Mouse (Mus musculus) embryonic fibroblast, embryonic 13.5 days (primary cell): ENCODE measurements at regions not wholly inside any gene's neighbourhood (a gene's known extent, or its start where the extent isn't known, plus 50 kb on each side); places are given as distances from the start of the nearest gene placed in this dataset.

Experiments used
- H3K27ac ChIP-seq: 2 replicates; pipeline ENCODE4 v1.5.1; 2012; ENCODE audit warnings: low read length, control low read depth, inconsistent platforms; ENCODE audit not compliant: insufficient read depth
- H3K4me1 ChIP-seq: 2 replicates; pipeline ENCODE4 v1.6.1; 2011; ENCODE audit warnings: low read length; ENCODE audit not compliant: control insufficient read depth, insufficient read depth
- H3K4me3 ChIP-seq: 2 replicates; pipeline ENCODE4 v1.5.1; 2011; ENCODE audit warnings: mild to moderate bottlenecking, control low read depth, low read length; ENCODE audit not compliant: insufficient read depth
- CTCF ChIP-seq: IDR thresholded peaks from 2 replicates; pipeline ENCODE4 v1.5.1; 2011; ENCODE audit warnings: mild to moderate bottlenecking, control low read depth, low read length, moderate library complexity, borderline replicate concordance; ENCODE audit not compliant: insufficient read depth
- POLR2A ChIP-seq: IDR thresholded peaks from 2 replicates; pipeline ENCODE4 v1.6.1; 2011; ENCODE audit warnings: low read depth, mild to moderate bottlenecking, control low read depth, low read length, moderate library complexity

DNA sequence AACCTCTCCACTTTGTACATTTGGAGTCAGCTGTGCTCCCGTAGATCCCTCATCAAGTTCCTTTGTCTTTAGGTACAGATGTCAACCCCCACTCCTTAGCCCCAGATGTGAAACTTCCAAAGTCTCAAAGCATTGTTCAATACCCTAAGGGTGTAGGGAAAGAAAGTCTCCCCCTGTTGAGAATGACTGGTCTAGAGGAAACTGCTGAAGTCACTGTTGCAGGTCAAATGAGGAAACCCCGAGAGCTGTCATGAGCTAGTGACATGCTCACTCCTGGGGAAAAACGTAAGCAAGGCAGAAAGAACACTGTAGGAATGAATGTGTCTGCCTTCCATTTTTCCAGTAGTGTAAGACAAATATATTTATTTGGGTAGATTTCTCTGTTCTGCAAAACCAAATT is 74.8 kb upstream of the Ralgapa2 start:
- Histone ChIP-seq H3K4me1 (no peaks in the 10 kb centered on the region; the same call in 1 of the 2 replicates), H3K4me3 (no peak overlapping the region)

GRCm38 (mm10) chr2:146589860-146590259 is 77.7 kb upstream of the Ralgapa2 start:
- no peaks in the 10 kb centered on the region for H3K4me1 ChIP-seq
- no peak overlapping the region for H3K27ac ChIP-seq
- TF ChIP-seq POLR2A (no peak), CTCF (no peak)
- H3K4me3 ChIP-seq: no peak overlapping the region

More for the DNA sequence above, 74.8 kb upstream of the Ralgapa2 start:
- TF ChIP-seq CTCF (no peak), POLR2A (no peak)
- no peak overlapping the region for H3K27ac ChIP-seq

DNA sequence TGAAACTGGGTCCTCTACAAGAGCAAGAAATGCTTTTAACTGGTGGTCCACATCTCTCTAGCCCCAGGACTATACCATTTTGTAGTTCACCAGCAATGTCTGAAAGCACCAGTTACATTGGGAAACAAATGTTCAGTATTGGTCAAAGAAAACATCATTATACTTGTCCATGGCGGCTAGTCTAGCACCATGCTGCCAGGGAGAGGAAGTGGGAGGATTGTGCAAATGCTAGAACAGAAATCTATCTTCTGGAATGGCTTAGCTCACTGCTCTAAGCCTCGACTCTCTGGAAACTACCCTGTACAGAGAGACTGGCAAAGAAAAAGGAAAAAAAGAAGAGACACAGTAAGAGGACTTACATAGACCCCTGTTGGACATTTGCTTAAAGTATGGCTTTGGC is 81.1 kb upstream of the Ralgapa2 start:
- H3K27ac ChIP-seq: no peak overlapping the region
- H3K4me1 ChIP-seq: no peaks in the 10 kb centered on the region
- H3K4me3 ChIP-seq: no peak overlapping the region
- TF ChIP-seq CTCF (no peak), POLR2A (no peak)

DNA sequence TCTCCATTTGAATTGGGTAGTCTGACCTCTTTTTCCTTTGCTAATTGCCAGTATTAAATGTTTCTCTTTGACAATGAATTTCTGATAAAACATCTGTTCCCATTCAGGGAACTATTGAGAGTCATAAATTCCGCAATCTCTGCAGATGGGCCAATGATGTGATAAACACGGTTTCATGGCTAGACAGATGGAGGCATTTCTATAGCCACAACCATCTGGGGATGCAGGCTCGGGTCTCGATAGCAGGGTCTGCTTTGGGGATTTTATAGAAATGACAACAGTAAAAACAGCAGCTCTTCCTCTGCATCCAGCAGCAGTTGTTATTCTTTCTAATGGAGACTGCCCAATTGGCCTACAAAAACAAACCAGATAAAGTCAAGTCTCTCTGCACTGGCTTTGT is 82.1 kb upstream of the Ralgapa2 start:
- Histone ChIP-seq H3K4me1 (no peaks in the 10 kb centered on the region), H3K27ac (no peak overlapping the region), H3K4me3 (no peak overlapping the region)
- TF ChIP-seq POLR2A: no peak
- no peak for TF ChIP-seq CTCF

DNA sequence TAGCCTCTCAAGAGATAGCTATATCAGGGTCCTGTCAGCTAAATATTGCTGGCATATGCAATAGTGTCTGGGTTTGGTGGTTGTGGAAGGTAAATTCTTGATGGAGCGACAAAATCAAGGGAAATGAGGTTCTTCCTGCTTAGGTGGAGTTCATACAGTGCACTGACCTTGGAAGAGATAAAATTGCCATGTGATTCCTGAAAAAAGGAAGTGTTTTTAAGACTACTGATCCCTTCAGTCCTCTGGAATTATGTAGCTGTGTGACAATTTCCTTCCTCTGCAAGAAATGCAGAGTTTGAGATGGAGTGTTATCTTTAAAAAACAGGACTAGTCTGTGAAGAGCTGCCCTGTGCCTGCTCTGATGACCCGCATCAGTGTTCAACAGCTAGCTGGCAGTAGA is 83.5 kb upstream of the Ralgapa2 start:
- H3K27ac ChIP-seq: no peak overlapping the region
- no peak overlapping the region for H3K4me3 ChIP-seq
- TF ChIP-seq CTCF: no peak
- no peaks in the 10 kb centered on the region for H3K4me1 ChIP-seq

DNA sequence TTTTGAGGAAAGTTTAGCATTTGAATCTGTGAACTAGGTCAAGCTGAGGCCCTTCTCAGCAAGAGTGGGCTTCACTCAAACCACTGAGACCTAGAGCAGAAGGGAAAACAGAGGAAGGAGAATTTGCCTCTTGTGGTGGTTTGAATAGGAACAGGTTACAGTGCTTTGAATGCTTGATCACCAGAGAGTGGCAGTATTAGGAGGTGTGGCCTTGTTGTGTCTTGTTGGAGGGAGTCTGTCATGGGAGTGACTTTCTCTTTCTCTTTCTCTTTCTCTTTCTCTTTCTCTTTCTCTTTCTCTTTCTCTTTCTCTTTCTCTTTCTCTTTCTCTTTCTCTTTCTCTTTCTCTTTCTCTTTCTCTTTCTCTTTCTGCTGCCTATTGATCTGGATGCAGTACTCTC is 94.0 kb upstream of the Ralgapa2 start:
- TF ChIP-seq POLR2A (no peak), CTCF (no peak)
- Histone ChIP-seq H3K4me1 (no peaks in the 10 kb centered on the region), H3K27ac (no peak overlapping the region), H3K4me3 (no peak overlapping the region)

DNA sequence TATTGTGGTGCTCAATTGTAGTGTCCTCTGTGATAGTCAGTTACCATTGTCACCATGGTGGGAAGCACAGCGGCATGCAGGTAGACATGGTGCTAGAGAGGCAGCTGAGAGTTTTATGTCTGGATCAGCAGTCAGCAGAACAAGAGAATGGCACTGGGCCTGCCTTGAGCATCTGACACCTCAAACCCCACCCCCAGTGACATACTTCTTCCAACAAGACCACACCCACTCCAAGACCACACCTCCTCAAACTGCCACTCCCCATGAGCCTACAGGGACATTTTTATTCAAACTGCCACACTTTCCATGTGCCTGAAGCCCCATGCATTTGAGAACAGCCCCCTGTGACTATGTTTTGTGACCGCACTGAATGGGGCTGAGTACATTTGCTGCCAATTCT is 98.8 kb upstream of the Ralgapa2 start:
- TF ChIP-seq CTCF: no peak
- Histone ChIP-seq H3K4me1 (no peaks in the 10 kb centered on the region), H3K4me3 (no peak overlapping the region)

GRCm38 (mm10) chr2:146611886-146612521 is 99.9 kb upstream of the Ralgapa2 start:
- TF ChIP-seq CTCF (peak; percentile 64), POLR2A (no peak)

More for the DNA sequence above, 98.8 kb upstream of the Ralgapa2 start:
- no peak overlapping the region for H3K27ac ChIP-seq

DNA sequence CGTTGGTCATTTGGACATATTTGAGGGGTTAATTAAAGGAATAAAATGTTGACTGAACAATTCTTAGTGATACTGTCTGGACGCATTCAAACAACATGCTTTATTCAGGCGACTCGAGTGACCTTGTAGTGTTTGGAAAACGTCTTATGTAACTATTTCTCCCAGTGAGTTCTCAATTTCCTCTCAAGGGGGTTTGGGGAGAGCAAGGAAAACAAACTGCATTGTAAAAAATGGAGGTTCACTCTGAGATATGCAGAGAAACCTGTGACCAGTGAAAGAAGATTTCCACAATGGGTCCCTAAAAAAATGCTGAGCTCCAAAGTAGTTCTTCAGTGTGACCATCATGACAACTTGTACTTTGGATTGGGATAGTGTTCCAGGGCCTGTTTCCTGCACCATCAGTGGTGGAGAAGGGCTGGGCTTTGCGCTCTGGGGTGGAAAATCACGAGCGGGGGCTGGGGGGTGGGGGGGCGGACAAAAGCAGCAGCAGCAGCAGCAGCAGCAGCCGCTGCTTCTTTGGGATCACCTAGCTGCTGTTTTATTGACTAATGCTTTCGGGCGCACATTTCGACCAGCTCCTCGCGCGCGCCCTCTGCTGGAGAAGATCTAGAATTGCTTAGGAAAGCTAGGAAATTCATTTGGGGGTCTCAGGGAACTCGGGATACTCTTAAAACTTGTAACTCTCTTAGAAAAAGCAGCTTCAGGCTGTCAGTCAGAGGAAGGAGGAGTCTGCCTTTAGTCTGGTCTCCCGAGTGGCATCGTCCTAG is 100.6 kb upstream of the Ralgapa2 start:
- TF ChIP-seq POLR2A (no peak), CTCF (peak; percentile 58; the same call in 1 of the 2 replicates)
- H3K4me1 ChIP-seq: no peaks in the 10 kb centered on the region
- H3K4me3 ChIP-seq: no peak overlapping the region
- no peak overlapping the region for H3K27ac ChIP-seq

More at GRCm38 (mm10) chr2:146611886-146612521, 99.9 kb upstream of the Ralgapa2 start:
- Histone ChIP-seq H3K4me3 (no peak overlapping the region), H3K4me1 (no peaks in the 10 kb centered on the region), H3K27ac (no peak overlapping the region)

GRCm38 (mm10) chr2:146621167-146621566 is 109.0 kb upstream of the Ralgapa2 start:
- Histone ChIP-seq H3K27ac (no peak overlapping the region), H3K4me1 (no peaks in the 10 kb centered on the region), H3K4me3 (no peak overlapping the region)
- TF ChIP-seq CTCF (no peak), POLR2A (no peak)

DNA sequence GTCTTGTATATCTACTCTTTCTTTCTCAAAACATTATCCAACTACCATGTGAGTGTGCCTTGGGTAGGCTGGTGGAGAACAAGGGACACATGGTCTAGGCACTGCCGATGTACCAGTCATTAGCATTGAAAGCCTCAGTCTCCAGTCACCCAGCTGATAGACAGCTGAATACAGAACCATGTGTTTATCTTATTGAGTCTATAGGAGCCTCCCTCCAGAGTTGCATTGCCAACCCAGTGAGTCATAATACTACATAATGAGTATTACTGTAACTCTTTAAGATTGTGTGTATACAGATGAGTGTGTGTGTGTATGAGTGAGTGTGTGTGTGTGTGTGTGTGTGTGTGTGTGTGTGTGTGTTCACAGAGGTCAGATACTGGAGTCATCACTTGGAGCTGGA is 110.9 kb upstream of the Ralgapa2 start:
- Histone ChIP-seq H3K27ac (no peak overlapping the region), H3K4me1 (no peaks in the 10 kb centered on the region), H3K4me3 (no peak overlapping the region)
- TF ChIP-seq CTCF (no peak), POLR2A (no peak)
